Mouse (Mus musculus): ENCODE results near the gene Ppp1r13b. TPM values are rescaled to one million over a fixed set of nuclear protein-coding genes. Genes with fewer than 3 reads are reported as not detected.
"Not testable (repeated sequence)": the region's sequence is repeated elsewhere in the genome, so short reads cannot be mapped to it uniquely, and the experiment has no call there.

Gene Ppp1r13b
- 4.8 TPM for polyA plus RNA-seq (2012; fragmentation: generic; extraction: Trizol)
- long read RNA-seq, experiment 1, partial matches to known transcripts: 0 of 1 reads
- long read RNA-seq, experiment 1, other reads (novel, unspliced or antisense): 1 of 1 reads
- long read RNA-seq, experiment 2, partial matches to known transcripts: 2 of 2 reads
- long read RNA-seq, experiment 2, other reads (novel, unspliced or antisense): 0 of 2 reads

DNA sequence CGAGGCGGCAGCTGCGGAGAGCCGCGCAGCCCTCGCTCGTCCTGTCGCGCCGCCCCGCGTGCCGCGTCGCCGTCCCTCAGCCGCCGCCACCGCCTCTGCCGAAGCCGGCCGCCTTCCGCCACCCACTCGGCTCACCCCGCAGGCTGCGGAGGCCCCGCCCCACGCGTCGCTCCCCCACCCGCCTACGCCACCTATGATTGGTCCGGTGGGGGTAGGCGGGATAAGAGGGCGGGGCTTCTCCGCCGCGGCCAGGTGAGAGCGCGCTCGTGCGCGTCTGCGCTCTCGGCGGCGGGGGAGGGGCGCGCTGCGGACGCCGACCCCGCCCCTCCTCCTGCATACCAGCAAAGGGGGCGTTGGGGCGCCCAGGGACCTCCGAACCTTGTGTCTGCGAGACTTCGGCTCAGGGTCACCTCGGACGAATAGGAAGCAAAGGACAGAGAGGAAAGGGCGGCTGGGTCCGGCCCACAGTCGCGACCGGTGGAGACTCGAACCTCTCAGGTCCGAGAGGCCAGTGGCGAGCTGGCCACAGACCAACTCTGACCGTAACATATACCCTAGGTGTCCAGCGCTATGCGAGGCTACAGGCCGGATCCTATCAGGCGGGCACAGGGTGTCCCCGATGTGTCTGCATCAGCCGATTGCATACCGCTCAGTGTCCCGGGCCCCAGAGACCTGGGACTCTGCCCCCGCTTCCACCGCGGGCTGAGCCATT lies at the start of gene Ppp1r13b:
TSS of gene Ppp1r13b (minus strand) at position 141 of the 712 bp plus-strand sequence.
- Histone ChIP-seq H3K36me3 (ENCODE audit: control insufficient read depth, insufficient read depth) (no peaks in the 10 kb centered on the region), H3K79me3 (ENCODE audit: low read depth) (peaks cover 3% of the 10 kb centered on the region), H3ac (ENCODE audit: control insufficient read depth, insufficient read length, low read depth) (peak within 1 kb of the TSS; percentile 53), H3K79me2 (ENCODE audit: control insufficient read depth, insufficient read depth) (peaks cover 8% of the 10 kb centered on the region), H3K27me3 (ENCODE audit: control insufficient read depth, insufficient read depth, insufficient read length) (no peaks in the 10 kb centered on the region), H3K4me3 (ENCODE audit: insufficient read depth, poor library complexity, severe bottlenecking) (peak within 1 kb of the TSS; percentile 55)
- TF ChIP-seq MAX (IDR thresholded peaks at IDR 0.05) (no peak), CTCF (IDR thresholded peaks at IDR 0.05; ENCODE audit: control insufficient read depth, insufficient read depth, insufficient read length) (no peak), CEBPB (IDR thresholded peaks at IDR 0.05; ENCODE audit: low read depth) (no peak), MYOD1 (IDR thresholded peaks at IDR 0.05; ENCODE audit: control insufficient read depth, insufficient read length, low read depth) (no peak), FOSL1 (IDR thresholded peaks at IDR 0.05; ENCODE audit: insufficient read depth, low read length, poor library complexity, severe bottlenecking) (no peak), MYOG (IDR thresholded peaks at IDR 0.05; ENCODE audit: control insufficient read depth, extremely low read depth, insufficient read length) (no peak), USF1 (IDR thresholded peaks at IDR 0.05; ENCODE audit: low read depth) (no peak)

DNA sequence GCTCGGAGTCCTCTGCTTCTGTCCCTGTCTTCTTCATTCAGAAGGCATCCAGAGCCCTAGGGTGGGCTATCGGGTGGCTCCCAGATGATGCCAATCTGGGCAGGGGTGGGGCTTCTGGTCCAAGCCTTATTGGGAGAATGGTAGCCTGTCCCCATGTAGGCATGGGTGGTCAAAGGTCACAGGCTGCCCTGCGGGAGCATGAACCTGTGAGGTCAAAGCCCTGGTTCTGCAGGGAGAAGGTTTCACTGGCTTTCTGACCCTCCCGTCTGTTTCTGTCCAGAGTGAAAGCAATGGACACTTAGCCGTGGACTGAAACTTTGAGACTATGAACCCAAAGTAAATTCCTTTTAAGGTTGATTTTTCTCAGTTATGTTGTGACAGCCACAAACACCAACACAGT lies 48.3 kb upstream of the Ppp1r13b start:
- Histone ChIP-seq H3K79me3 (ENCODE audit: low read depth) (no peaks in the 10 kb centered on the region), H3K27me3 (ENCODE audit: control insufficient read depth, insufficient read depth, insufficient read length) (no peaks in the 10 kb centered on the region), H3K36me3 (ENCODE audit: control insufficient read depth, insufficient read depth) (peaks cover 19% of the 10 kb centered on the region), H3K4me3 (ENCODE audit: insufficient read depth, poor library complexity, severe bottlenecking) (no peak overlapping the region), H3K79me2 (ENCODE audit: control insufficient read depth, insufficient read depth) (no peaks in the 10 kb centered on the region), H3ac (ENCODE audit: control insufficient read depth, insufficient read length, low read depth) (no peak overlapping the region)
- TF ChIP-seq FOSL1 (IDR thresholded peaks at IDR 0.05; ENCODE audit: insufficient read depth, low read length, poor library complexity, severe bottlenecking) (no peak), MAX (IDR thresholded peaks at IDR 0.05) (no peak), CTCF (IDR thresholded peaks at IDR 0.05; ENCODE audit: control insufficient read depth, insufficient read depth, insufficient read length) (no peak), MYOD1 (IDR thresholded peaks at IDR 0.05; ENCODE audit: control insufficient read depth, insufficient read length, low read depth) (no peak), USF1 (IDR thresholded peaks at IDR 0.05; ENCODE audit: low read depth) (no peak), CEBPB (IDR thresholded peaks at IDR 0.05; ENCODE audit: low read depth) (no peak), MYOG (IDR thresholded peaks at IDR 0.05; ENCODE audit: control insufficient read depth, extremely low read depth, insufficient read length) (no peak)

DNA sequence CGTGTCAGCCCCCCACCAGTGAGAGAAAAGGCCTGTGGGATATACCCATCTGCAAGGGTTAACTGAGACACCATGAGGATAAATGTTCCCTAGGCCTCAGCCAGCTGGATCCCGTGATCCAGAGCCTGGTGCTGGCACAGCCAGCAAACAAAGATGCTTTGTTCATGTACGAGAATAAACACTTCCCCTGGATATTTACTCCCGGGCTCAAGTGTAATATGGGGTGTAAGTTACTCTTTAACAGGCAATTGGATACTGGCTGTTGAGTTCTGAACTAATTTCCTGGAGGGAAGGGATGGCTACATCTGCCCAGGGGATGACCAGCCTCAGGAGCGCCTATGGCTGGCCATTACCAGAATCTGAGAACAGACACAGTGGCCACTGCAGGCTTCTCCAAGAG lies 43.8 kb upstream of the Ppp1r13b start:
- no peak overlapping the region for H3ac ChIP-seq (ENCODE audit: control insufficient read depth, insufficient read length, low read depth)
- no peaks in the 10 kb centered on the region for H3K79me2 ChIP-seq (ENCODE audit: control insufficient read depth, insufficient read depth)
- no peak for TF ChIP-seq MYOG (IDR thresholded peaks at IDR 0.05; ENCODE audit: control insufficient read depth, extremely low read depth, insufficient read length)
- no peak for TF ChIP-seq CEBPB (IDR thresholded peaks at IDR 0.05; ENCODE audit: low read depth)
- no peak for TF ChIP-seq MAX (IDR thresholded peaks at IDR 0.05)
- TF ChIP-seq USF1 (IDR thresholded peaks at IDR 0.05; ENCODE audit: low read depth): no peak
- no peak for TF ChIP-seq FOSL1 (IDR thresholded peaks at IDR 0.05; ENCODE audit: insufficient read depth, low read length, poor library complexity, severe bottlenecking)
- no peak for TF ChIP-seq CTCF (IDR thresholded peaks at IDR 0.05; ENCODE audit: control insufficient read depth, insufficient read depth, insufficient read length)
- TF ChIP-seq MYOD1 (IDR thresholded peaks at IDR 0.05; ENCODE audit: control insufficient read depth, insufficient read length, low read depth): no peak
- no peaks in the 10 kb centered on the region for H3K36me3 ChIP-seq (ENCODE audit: control insufficient read depth, insufficient read depth)
- no peaks in the 10 kb centered on the region for H3K79me3 ChIP-seq (ENCODE audit: low read depth)
- no peak overlapping the region for H3K4me3 ChIP-seq (ENCODE audit: insufficient read depth, poor library complexity, severe bottlenecking)
- H3K27me3 ChIP-seq (ENCODE audit: control insufficient read depth, insufficient read depth, insufficient read length): no peaks in the 10 kb centered on the region

DNA sequence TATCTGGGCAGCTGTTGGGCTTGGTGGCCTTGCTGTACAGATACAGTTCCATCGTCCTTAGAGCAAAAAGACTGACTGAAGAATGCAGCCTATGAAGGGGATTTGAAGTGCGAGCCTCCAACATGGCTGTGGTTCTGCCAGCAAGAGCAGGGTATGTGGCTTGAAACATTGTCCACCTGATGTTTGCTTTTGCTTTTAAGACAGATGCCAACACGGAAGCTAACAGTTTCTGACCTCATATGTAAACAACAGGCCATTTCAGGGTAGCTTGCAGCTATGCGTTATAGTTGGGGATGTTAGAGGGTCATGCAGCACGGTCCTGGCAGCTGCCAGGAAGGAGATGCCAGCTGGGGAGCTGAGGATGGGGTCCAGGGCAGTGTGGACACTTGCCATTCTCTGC lies 42.6 kb upstream of the Ppp1r13b start:
- no peak overlapping the region for H3ac ChIP-seq (ENCODE audit: control insufficient read depth, insufficient read length, low read depth)
- H3K79me2 ChIP-seq (ENCODE audit: control insufficient read depth, insufficient read depth): no peaks in the 10 kb centered on the region
- no peaks in the 10 kb centered on the region for H3K36me3 ChIP-seq (ENCODE audit: control insufficient read depth, insufficient read depth)
- no peak overlapping the region for H3K4me3 ChIP-seq (ENCODE audit: insufficient read depth, poor library complexity, severe bottlenecking)
- no peaks in the 10 kb centered on the region for H3K27me3 ChIP-seq (ENCODE audit: control insufficient read depth, insufficient read depth, insufficient read length)
- H3K79me3 ChIP-seq (ENCODE audit: low read depth): no peaks in the 10 kb centered on the region
- TF ChIP-seq CEBPB (IDR thresholded peaks at IDR 0.05; ENCODE audit: low read depth) (no peak), MAX (IDR thresholded peaks at IDR 0.05) (no peak), MYOG (IDR thresholded peaks at IDR 0.05; ENCODE audit: control insufficient read depth, extremely low read depth, insufficient read length) (no peak), FOSL1 (IDR thresholded peaks at IDR 0.05; ENCODE audit: insufficient read depth, low read length, poor library complexity, severe bottlenecking) (no peak), MYOD1 (IDR thresholded peaks at IDR 0.05; ENCODE audit: control insufficient read depth, insufficient read length, low read depth) (no peak), USF1 (IDR thresholded peaks at IDR 0.05; ENCODE audit: low read depth) (no peak), CTCF (IDR thresholded peaks at IDR 0.05; ENCODE audit: control insufficient read depth, insufficient read depth, insufficient read length) (no peak)

DNA sequence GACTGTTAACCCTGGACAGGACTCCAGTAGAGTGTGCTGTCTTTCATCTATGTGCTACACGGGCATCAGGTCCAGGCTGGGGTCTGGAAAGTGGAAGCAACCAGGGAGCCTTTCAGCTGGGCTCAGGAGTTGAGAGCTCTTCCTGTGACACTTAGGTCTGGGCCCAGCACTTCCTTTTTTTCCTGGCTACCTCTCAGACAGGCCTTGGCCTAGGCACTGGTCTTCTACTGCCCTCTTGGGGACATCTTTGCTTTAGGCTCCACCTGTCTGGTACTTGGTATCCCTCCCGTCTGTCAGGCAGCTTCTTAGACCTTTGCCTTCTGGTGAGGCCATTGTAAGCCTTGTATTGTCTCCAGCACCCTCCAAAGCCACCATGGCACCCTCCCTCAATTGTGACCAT lies 38.8 kb upstream of the Ppp1r13b start:
- H3K36me3 ChIP-seq (ENCODE audit: control insufficient read depth, insufficient read depth): no peaks in the 10 kb centered on the region
- no peak overlapping the region for H3ac ChIP-seq (ENCODE audit: control insufficient read depth, insufficient read length, low read depth)
- TF ChIP-seq CTCF (IDR thresholded peaks at IDR 0.05; ENCODE audit: control insufficient read depth, insufficient read depth, insufficient read length): peak; percentile 47
- TF ChIP-seq USF1 (IDR thresholded peaks at IDR 0.05; ENCODE audit: low read depth): no peak
- H3K79me2 ChIP-seq (ENCODE audit: control insufficient read depth, insufficient read depth): no peaks in the 10 kb centered on the region
- H3K4me3 ChIP-seq (ENCODE audit: insufficient read depth, poor library complexity, severe bottlenecking): no peak overlapping the region
- no peaks in the 10 kb centered on the region for H3K79me3 ChIP-seq (ENCODE audit: low read depth)
- no peaks in the 10 kb centered on the region for H3K27me3 ChIP-seq (ENCODE audit: control insufficient read depth, insufficient read depth, insufficient read length)

DNA sequence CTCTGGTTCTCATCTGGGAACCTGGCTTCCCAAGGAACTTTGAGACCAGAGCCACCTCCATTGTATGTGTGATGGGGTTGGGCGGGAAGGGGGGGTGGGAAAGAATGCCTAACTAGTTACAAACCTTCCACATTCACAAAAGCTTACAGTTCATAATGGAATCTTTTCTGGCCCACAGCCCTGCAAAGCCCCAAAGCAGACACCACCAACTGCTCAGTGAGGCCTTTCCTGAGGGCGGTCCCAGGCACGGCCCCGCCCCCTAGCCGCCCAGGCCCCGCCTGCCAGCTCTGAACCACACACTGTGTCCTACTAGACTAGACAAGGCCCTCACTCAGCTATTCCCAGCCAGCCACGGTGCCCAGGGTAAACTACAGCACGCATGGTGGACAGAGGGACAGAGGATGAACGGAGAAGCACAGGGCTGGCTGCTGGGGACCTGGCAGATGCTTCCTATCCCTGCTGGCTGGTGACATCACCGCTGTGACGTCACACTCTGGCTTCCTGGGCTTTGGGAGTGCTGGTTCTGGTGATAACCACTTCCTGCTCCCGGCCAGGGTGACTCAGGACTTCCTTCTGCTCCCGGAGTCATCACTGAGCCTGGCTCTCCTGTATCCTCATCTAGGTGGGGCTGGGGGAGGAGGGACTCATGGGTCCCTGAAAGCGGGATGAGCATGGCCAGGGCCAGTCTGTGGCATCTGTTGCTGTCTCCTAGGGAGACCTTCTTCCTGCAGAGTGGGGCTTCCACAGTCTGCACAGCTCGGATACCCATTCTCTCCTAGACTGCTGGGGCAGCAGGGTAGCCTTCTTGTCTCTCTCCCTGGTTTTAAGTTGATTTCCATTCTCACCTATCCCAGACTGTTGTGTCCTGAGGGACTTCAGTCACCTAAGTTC lies 38.1 kb upstream of the Ppp1r13b start:
- not testable (repeated sequence) for H3K27me3 ChIP-seq (ENCODE audit: control insufficient read depth, insufficient read depth, insufficient read length); H3K79me2 ChIP-seq (ENCODE audit: control insufficient read depth, insufficient read depth)

More for the DNA sequence above, 38.1 kb upstream of the Ppp1r13b start:
- not testable (repeated sequence) for H3K4me3 ChIP-seq (ENCODE audit: insufficient read depth, poor library complexity, severe bottlenecking); H3K36me3 ChIP-seq (ENCODE audit: control insufficient read depth, insufficient read depth); H3K79me3 ChIP-seq (ENCODE audit: low read depth); H3ac ChIP-seq (ENCODE audit: control insufficient read depth, insufficient read length, low read depth)
